24 mouse cellular contexts compared by ENCODE assay signal in genomic region chr17:43247245-43247644, GRCm38 (mm10). TPM values are rescaled to one million over a fixed set of nuclear protein-coding genes. Genes with fewer than 3 reads are reported as not detected.
"Had no signal": no experiment of that assay in that cellular context is flagged by ENCODE, and none has a peak within 500 bp of the region (broad histone marks: within the 10 kb centered on the region; RNA-seq: fewer than 3 reads in every experiment).

No protein-coding gene starts in this region.

- DNase-seq: left cerebral cortex, postnatal 4 days; liver, embryonic 13.5 days; liver, postnatal 0 days; lung, adult 18-20 months; lung, adult 2 months; lung, embryonic 14.5 days; lung, postnatal 10 days; lung, postnatal 14 days; lung, postnatal 36 days; lung, postnatal 4 days; midbrain, embryonic 14.5 days had no signal

- ATAC-seq: liver, embryonic 12.5 days; liver, postnatal 0 days; lung, postnatal 0 days; midbrain, embryonic 13.5 days; midbrain, embryonic 15.5 days; midbrain, embryonic 16.5 days had no signal

RNA-seq across cellular contexts. Expression of gene Adgrf1, which starts 22.9 kb away (rescaled TPM):
- total RNA-seq: left cerebral cortex, adult 2 months; left cerebral cortex, adult 8-10 months; left cerebral cortex, postnatal 10 days; left cerebral cortex, postnatal 14 days; left cerebral cortex, postnatal 25 days; left cerebral cortex, postnatal 36 days; left cerebral cortex, postnatal 4 days; midbrain, postnatal 0 days; monocyte, adult 5-6 weeks had no signal
